Mouse (Mus musculus) cerebellum, adult 11-12 months (tissue): Measurements from ENCODE around the gene Parp16.
"Not testable (repeated sequence)": the region's sequence is repeated elsewhere in the genome, so short reads cannot be mapped to it uniquely, and the experiment has no call there.

Experiments
- DNase-seq: peaks from one replicate; pipeline ENCODE4 v3.0.0; 2022

Gene Parp16

GRCm38 (mm10) chr9:65247502-65248376, 52.6 kb downstream of the Parp16 start:
- DNase-seq = no peak

DNA sequence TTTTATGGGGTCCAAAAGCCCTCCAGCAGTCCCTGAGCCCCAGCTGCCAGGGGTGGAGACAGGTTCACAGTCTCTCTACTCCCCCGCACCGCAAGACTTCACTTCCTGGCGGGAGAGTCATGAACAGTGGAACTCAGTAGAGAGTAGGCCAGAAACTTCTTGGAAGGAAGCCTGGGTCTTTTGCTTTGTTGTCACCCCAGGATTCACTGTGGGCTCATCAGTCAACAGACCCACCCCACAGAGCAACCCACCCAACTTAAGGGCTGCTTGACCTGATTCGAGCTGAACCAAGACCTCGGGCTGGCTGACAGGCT, 53.2 kb downstream of the Parp16 start:
- no peak for DNase-seq

- DNase-seq = no peak
These were observed 56.9 kb downstream of the Parp16 start for GRCm38 (mm10) chr9:65252026-65252425.

DNA sequence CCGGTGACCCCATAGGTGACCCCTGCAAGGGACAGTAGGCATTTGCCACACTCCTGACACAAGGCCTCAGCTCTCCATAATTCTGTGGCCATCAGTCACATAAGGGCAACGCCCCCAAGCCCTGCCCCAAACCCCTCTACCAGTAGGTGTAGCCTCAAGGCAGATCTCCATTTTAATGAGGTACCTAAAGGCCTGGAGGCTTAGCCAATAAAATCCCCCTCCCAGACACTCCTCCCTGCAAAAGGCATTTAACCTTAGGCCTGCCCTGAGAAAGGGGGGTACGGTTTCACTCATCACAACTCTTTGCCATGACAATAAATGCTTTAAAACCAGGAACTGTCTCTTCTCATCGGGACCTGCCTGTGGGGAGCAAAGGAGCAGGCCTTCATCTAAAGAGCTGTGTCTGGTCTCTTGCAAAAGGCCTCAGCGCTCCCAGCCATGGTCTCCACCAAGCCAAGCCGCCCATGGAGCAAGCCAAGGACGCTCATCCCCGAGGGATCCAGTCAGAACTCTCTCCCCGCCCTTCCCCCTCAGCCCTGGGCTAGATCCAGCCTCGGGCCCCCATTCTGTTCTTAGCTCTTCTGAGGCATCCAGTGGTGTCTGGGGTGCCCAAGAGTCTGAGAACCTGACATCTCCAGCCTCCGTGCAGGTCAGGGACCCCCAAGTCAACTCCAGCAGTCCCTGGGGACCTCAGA, 60.9 kb downstream of the Parp16 start:
- no peak for DNase-seq

DNA sequence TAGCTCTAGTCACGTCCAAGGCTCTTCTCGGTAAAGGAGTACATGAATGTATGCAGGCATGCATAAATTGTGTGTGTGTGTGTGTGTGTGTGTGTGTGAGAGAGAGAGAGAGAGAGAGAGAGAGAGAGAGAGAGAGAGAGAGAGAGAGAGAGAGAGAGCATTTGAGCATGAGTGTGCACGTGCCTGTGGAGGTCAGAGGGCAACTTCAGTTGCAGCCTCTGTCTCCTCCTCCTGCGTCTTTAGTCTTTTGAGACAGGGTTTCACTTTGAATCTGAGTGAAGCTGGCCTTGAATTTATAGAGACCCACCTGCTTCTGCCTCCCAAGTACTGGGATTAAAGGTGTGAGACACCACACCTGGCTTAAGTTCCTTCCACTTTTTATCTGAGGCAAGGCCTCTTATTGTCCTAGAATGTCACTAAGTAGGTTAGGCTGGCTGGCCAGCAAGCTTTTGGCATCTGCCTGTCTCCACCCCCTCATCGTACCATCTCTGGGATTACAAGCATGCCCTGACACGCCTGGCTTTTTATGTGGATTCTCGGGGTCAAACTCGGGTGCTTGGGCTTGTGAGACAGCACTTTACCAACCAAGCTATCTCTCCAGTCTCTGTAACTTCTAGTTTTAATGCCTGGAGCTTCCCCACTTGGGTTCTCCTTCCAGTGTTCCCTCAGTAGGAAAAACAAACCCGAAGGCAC, 62.2 kb downstream of the Parp16 start:
- DNase-seq = no peak

DNA sequence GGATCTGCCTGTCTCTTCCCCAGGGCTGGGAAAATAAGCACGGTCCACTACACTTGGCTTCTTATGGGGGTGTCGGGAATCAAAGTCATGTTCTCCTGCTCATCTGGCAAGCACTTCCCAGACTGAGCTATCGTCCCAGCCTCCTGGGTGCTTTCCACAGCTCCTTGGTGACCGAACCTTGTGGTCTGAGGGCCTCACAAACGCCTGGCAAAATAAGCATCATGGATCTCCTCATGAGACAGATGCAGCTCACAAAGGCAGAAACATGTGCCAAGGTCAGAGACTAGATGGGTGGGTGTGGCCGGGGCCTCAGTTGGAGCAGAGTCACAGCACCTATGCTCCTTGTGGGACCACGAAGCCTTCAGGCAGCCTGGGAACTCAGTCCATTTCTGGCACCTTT, 64.2 kb downstream of the Parp16 start:
- no peak for DNase-seq

DNA sequence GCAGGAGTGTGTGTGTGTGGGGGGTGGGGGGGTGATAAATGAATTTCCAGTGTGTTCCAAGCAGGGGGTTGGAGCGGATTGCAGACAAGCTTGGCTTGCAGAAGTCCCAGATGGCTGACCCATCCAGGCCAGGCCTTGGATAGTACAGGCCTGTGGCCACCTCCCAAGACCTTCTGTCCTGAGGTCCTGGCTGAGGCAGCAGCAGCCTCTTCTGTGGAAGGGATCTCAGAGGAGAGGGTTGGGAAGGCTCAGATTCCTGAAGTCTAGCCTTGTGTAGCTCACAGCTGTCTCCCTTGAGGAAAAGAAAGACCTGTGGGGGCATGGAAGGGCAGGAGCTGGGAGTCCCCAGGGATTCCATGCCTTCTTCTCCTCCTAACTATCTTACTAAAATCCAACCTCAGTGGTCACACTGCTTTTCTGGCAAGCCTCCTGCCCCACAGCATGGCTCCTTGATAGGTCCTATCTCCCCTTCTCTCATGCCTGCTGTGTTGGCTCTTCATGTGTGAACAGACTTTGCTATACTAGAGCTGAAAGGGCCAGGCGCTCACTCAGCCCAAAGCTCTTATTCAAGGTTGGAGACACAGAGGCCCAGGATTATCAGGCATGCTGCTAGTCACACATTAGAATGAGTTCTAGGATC, 66.6 kb downstream of the Parp16 start:
- peak; percentile 85 for DNase-seq

DNA sequence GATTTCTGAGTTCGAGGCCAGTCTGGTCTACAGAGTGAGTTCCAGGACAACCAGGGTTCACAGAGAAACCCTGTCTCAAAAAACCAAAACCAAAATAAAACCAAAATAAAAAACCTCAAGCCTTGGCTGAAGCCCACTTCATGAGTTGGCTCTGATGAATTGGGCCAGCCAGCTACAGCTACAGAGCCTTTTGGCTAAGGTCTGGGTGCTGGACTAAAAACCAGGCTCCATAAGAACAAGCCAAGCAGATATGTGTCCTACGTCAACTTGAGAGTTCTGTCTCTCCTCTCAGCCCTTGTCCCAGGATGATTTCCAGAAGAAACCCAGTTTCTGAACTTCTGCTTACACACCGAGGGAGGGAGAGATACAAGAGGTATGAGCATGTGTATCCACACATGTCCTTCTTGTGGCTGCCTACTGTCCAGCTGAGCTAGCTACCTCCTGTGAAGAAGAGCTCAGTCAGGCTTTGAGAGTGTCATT, 67.5 kb downstream of the Parp16 start:
- no peak for DNase-seq

DNA sequence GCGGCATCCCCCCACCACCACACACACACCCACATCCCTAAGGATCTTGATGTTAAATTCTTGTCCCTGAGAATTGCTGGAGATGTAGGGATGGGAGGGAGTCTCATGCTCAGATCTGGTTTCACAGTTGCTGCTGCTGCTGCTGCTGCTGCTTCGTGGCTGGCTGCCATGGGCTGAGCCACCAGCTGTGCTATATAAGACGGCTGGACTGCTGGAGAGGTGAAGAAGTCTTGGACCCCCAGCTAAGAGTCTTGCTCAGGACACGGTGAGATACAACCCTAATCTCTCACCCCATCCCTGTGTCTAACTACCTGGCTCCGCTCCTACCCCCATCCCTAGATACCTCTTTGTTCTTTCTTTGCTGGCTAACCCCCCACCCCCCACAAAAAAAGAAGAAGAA, 69.8 kb downstream of the Parp16 start, which contains the start of gene Cilp:
Cilp (plus strand) TSS at position 222 of the 400 bp plus-strand sequence.
- DNase-seq = no peak

DNA sequence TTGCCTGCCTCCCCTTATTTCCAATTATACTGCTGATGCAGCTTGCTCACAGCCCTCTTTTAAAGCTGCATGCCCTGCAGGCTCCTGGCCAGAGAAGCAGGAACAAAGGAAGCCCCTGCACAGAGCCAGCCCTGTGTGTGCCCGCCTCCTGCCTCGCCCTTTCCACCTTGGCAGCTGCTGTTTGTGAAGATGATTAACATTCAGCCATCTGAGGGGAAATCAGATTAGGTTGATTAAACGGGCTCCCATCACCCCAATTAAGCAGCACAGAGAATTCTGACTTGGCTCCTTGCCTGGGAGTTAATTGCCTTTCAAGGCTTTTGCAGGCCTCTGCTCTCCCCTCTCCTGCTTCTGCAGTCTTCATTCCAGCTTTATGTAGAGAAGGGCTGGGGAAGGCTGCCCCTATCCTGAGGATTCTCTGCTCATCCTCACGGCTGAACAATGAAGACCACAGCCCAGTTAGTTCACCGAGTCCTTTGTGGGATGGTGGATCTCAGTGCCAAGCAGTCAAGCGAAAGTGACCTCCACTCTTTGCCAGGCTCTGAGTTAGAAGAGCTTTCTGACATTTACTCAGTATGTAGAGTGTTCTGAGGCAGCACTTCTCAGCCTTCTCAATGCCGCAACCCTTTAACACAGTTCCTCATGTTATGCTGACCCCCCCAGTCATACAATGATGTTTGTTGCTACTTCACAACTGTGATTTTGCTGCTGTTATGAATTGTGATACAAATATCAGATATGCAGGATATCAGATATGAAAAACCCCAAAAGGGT, 72.8 kb downstream of the Parp16 start:
- DNase-seq = peak; percentile 38

- DNase-seq = peak; percentile 56
These were observed 78.1 kb downstream of the Parp16 start for GRCm38 (mm10) chr9:65273048-65273809.

GRCm38 (mm10) chr9:65273873-65274272, 78.7 kb downstream of the Parp16 start:
- no peak for DNase-seq

DNA sequence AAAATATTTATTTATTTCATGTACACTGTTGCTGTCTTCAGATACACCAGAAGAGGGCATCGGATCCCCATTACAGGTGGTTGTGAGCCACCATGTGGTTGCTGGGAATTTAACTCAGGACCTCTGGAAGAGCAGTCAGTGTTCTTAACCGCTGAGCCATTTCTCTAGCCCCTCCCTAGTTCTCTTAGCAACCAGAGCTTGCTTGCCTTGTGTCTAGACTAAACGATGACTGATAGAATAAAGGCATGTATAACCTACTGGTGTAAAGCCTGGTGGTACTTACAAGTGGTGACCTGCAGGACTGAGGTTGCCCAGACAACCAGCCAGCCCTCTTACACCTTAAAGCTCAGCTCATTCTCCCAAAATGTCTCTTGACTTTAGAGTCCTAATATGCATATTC, 79.7 kb downstream of the Parp16 start:
- DNase-seq = not testable (repeated sequence)

GRCm38 (mm10) chr9:65275810-65276530, 80.8 kb downstream of the Parp16 start:
- DNase-seq = no peak

DNA sequence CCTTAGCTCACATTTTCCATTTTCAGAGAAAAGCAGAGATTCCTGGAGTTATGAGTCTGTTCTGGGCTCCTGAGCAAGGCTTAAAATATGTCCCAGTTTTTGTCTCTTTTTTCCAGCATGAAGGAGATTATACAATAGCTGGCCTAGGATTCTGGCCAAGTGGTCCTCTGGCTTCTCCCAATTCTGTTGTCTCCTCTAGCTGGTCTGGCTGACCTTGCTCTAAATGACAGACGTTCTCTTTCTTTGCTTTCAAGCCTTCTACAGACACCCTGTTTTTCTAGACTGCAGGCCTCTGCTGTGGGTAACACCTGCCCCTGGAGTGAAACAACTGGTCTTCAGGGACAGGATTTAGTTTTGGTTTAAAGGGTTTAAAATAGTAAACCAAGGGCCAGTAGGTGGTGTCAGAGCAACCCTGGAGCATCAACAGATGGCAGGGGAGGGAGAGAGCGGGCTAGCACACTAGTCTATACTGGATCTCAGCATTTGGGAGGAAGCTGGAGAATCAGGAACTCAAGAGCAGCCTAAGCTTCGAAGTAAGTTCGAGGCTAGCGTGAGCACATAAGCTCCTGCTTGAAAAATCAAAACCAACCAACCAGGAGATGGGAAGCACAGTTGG, 86.5 kb downstream of the Parp16 start:
- peak; percentile 61 for DNase-seq

- DNase-seq = no peak
These were observed 88.1 kb downstream of the Parp16 start for GRCm38 (mm10) chr9:65283301-65283700.

DNA sequence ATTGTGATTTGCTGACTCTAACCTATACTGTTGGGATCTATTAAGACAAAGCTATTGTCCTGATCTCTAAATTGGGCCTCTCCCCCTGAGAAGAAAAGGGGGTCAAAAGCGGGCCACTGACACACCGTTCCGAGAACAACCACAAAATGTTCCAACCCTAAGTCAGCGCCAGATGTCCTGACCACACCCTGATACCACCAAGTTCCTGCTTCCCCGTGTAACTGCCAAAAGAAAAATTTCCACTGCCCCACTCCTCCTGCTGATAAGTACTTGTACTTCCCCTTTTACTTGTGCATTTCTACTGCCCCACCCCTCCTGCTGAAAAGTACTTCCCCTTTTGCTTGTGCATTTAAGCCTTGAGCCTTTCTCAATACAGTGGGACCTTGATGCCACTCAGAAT, 93.1 kb downstream of the Parp16 start:
- DNase-seq = not testable (repeated sequence)
